Mouse (Mus musculus): Measurements from ENCODE around the gene Alx3.

GRCm38 (mm10) chr3:107625536-107625935 is 30.7 kb downstream of the Alx3 start:
- TF ChIP-seq POLR2A (IDR thresholded peaks at IDR 0.05; ENCODE audit: insufficient read depth, low read depth, low read length) (no peak), CTCF (IDR thresholded peaks at IDR 0.05) (no peak)

Measured in heart, adult 2 months (tissue).